17 mouse cellular contexts compared by ENCODE assay signal in the genomic region with DNA sequence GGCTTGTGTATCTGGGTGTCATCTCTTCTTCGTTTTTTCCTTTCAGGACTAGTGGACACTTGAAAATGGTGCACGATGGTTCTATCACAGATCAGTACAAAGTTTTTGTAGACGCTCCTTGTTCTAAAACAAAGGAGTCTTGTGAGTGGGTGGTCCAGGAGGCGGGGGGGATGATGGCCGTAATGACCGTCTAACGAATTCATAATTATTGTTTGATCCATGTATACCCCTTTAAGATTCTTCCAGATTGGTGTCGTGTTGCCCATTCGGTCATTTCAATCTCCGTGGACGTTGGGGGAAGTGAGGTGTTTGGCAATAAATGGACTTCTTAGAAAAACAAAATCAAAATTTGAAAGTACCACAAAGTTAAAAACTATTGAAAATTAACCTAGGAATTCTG.
"Had no signal": no experiment of that assay in that cellular context is flagged by ENCODE, and none has a peak within 500 bp of the region (broad histone marks: within the 10 kb centered on the region; RNA-seq: fewer than 3 reads in every experiment).

No protein-coding gene starts in this region.

- H3K4me2 ChIP-seq: liver, embryonic 13.5 days; midbrain, embryonic 12.5 days; neural tube, embryonic 13.5 days had no signal

- DNase-seq: kidney, adult 11 months; kidney, adult 8-10 months; kidney, postnatal 14 days; kidney, postnatal 4 days; liver, embryonic 13.5 days; lung, adult 2 months; lung, postnatal 14 days; lung, postnatal 4 days; right cerebral cortex, adult 18-20 months; right cerebral cortex, postnatal 14 days; right cerebral cortex, postnatal 4 days; thymus, postnatal 25 days had no signal

- H3K4me1 ChIP-seq: liver, embryonic 13.5 days; midbrain, embryonic 12.5 days; neural tube, embryonic 13.5 days had no signal

- H3K27ac ChIP-seq: layer of hippocampus, adult 2 months; liver, embryonic 13.5 days; midbrain, embryonic 12.5 days; neural tube, embryonic 13.5 days; stomach, postnatal 0 days had no signal

- H3K9ac ChIP-seq: liver, embryonic 13.5 days; midbrain, embryonic 12.5 days; neural tube, embryonic 13.5 days had no signal

- H3K27me3 ChIP-seq: liver, embryonic 13.5 days; midbrain, embryonic 12.5 days; neural tube, embryonic 13.5 days had no signal

- H3K36me3 ChIP-seq: liver, embryonic 13.5 days; midbrain, embryonic 12.5 days; neural tube, embryonic 13.5 days had no signal

- H3K9me3 ChIP-seq: liver, embryonic 13.5 days; midbrain, embryonic 12.5 days; neural tube, embryonic 13.5 days had no signal

- H3K4me3 ChIP-seq: layer of hippocampus, adult 2 months; liver, embryonic 13.5 days; midbrain, embryonic 12.5 days; myocyte; neural tube, embryonic 13.5 days had no signal
